Mouse (Mus musculus): ENCODE measurements around the gene Atp6v0c. TPM values are rescaled to one million over a fixed set of nuclear protein-coding genes. Genes with fewer than 3 reads are reported as not detected.

The Atp6v0c gene
- polyA plus RNA-seq, 1 experiment from 2014 or later: 528 TPM

DNA sequence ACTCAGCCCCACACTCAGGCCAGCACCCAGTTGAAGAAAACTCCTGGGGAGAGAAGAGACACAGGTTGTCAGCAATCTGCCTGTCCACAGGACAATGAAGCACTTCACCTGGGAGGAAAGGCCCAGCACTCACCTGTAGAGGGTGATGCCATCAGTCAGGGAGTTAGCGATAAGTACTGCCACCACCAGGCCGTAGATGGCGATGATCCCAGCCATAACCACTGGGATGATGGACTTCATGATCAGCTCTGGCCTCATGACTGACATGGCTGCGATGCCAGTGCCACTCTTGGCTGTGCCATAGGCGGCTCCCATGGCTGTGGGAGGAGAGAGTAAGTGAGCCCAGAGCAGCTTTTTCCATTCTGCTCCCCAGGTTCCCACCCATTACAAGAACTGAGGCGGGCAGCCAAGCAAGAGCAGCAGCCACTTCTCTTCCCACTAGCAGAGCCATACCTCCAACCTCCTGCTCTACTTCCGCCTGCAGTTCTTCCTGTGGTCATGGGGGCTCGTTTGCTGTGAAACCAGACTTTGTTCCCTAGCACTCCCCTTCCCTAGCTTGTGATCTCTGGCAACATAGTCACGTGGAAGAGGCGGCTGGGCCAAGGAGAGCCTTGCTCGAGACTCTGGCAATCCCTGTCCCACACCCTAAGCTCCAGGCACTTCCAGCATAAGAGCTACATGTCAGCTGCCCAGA, 4.8 kb downstream of the Atp6v0c start:
- H3K4me1 ChIP-seq (ENCODE audit: control insufficient read depth, insufficient read depth, low read length): peaks cover 15% of the 10 kb centered on the region
- H3K4me2 ChIP-seq (replicated peaks; ENCODE audit: low read depth, low read length): no peak overlapping the region
- H3K36me3 ChIP-seq (ENCODE audit: control insufficient read depth, insufficient read depth, low read length): peaks cover 25% of the 10 kb centered on the region
- H3K9ac ChIP-seq (ENCODE audit: low read depth, low read length): no peak overlapping the region
- no peaks in the 10 kb centered on the region for H3K27me3 ChIP-seq (ENCODE audit: control insufficient read depth, insufficient read depth, low read length)
- H3K9me3 ChIP-seq (ENCODE audit: control insufficient read depth, low read length): no peaks in the 10 kb centered on the region
- H3K4me3 ChIP-seq (ENCODE audit: low read length): no peak overlapping the region
- no peak for ATAC-seq (ENCODE audit: low FRiP score, low TSS enrichment)
- WGBS: 85% methylated on average over 11 of the region's 11 CpGs
- H3K27ac ChIP-seq (ENCODE audit: low read depth, low read length): no peak overlapping the region

- peak within 1 kb of the TSS; percentile 79 for H3K4me2 ChIP-seq (replicated peaks; ENCODE audit: low read depth, low read length)
- H3K27me3 ChIP-seq (ENCODE audit: control insufficient read depth, insufficient read depth, low read length): no peaks in the 10 kb centered on the region
- WGBS: under 1% methylated on average over 47 of the region's 47 CpGs
- peak within 1 kb of the TSS; percentile 84 for H3K4me3 ChIP-seq (ENCODE audit: low read length)
- peaks cover 15% of the 10 kb centered on the region for H3K4me1 ChIP-seq (ENCODE audit: control insufficient read depth, insufficient read depth, low read length)
- H3K36me3 ChIP-seq (ENCODE audit: control insufficient read depth, insufficient read depth, low read length): peaks cover 25% of the 10 kb centered on the region
- ATAC-seq (ENCODE audit: low FRiP score, low TSS enrichment): peak; percentile 91
- no peaks in the 10 kb centered on the region for H3K9me3 ChIP-seq (ENCODE audit: control insufficient read depth, low read length)
- H3K9ac ChIP-seq (ENCODE audit: low read depth, low read length): peak within 1 kb of the TSS; percentile 74
- peak within 1 kb of the TSS; percentile 74 for H3K27ac ChIP-seq (ENCODE audit: low read depth, low read length)
Observed at GRCm38 (mm10) chr17:24163176-24163962, 6.1 kb downstream of the Atp6v0c start, which contains the start of gene Amdhd2. Amdhd2 (minus strand) TSS chr17:24163766.

DNA sequence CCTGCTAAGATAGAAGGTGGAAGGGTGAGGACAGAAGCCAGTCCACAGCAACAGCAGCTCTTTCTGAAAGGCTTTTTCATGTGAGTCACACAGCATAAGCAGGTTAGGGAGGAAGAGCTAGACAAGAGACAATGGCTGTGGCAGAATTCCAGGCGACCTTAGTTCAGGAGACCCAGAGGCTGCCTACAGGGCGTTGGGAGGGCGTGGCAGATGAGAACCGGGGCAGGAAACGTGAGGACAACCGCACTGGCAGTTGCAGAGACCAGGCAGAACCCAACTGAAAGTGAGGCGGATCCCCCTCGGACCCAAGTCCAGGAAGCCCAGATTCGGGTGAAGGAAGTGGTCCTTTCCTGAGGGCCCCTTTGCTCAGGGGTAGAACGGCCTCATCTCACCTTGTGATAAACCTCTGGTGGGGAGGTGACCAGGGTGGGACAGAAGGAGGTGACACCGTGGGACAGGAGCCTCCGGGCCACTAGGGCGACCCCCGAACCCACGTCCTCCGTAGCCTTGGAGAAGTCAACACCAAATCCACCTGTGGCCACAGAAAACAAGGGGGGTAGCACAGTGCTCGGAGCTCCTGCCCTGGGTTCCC, 6.8 kb downstream of the Atp6v0c start:
- Histone ChIP-seq H3K36me3 (ENCODE audit: control insufficient read depth, insufficient read depth, low read length) (peaks cover 23% of the 10 kb centered on the region), H3K27ac (ENCODE audit: low read depth, low read length) (no peak overlapping the region; the same call in 1 of the 2 replicates), H3K4me1 (ENCODE audit: control insufficient read depth, insufficient read depth, low read length) (peaks cover 9% of the 10 kb centered on the region), H3K27me3 (ENCODE audit: control insufficient read depth, insufficient read depth, low read length) (no peaks in the 10 kb centered on the region), H3K9ac (ENCODE audit: low read depth, low read length) (peak overlapping the region; percentile 74), H3K4me3 (ENCODE audit: low read length) (peak overlapping the region; percentile 84), H3K9me3 (ENCODE audit: control insufficient read depth, low read length) (no peaks in the 10 kb centered on the region), H3K4me2 (replicated peaks; ENCODE audit: low read depth, low read length) (peak overlapping the region; percentile 79)
- ATAC-seq (ENCODE audit: low FRiP score, low TSS enrichment): no peak
- WGBS: 17% methylated on average over 17 of the region's 17 CpGs

GRCm38 (mm10) chr17:24161466-24161865, 8.0 kb downstream of the Atp6v0c start:
- Histone ChIP-seq H3K4me1 (ENCODE audit: control insufficient read depth, insufficient read depth, low read length) (peaks cover 5% of the 10 kb centered on the region), H3K27ac (ENCODE audit: low read depth, low read length) (no peak overlapping the region), H3K36me3 (ENCODE audit: control insufficient read depth, insufficient read depth, low read length) (peaks cover 16% of the 10 kb centered on the region; the same call in 1 of the 2 replicates), H3K9ac (ENCODE audit: low read depth, low read length) (no peak overlapping the region), H3K9me3 (ENCODE audit: control insufficient read depth, low read length) (no peaks in the 10 kb centered on the region), H3K4me3 (ENCODE audit: low read length) (no peak overlapping the region), H3K27me3 (ENCODE audit: control insufficient read depth, insufficient read depth, low read length) (no peaks in the 10 kb centered on the region), H3K4me2 (replicated peaks; ENCODE audit: low read depth, low read length) (no peak overlapping the region)
- ATAC-seq (ENCODE audit: low FRiP score, low TSS enrichment): no peak
- WGBS: 77% methylated on average over 5 of the region's 5 CpGs

GRCm38 (mm10) chr17:24157526-24157925, 12.0 kb downstream of the Atp6v0c start:
- Histone ChIP-seq H3K9ac (ENCODE audit: low read depth, low read length) (no peak overlapping the region), H3K4me2 (replicated peaks; ENCODE audit: low read depth, low read length) (no peak overlapping the region), H3K27me3 (ENCODE audit: control insufficient read depth, insufficient read depth, low read length) (no peaks in the 10 kb centered on the region), H3K9me3 (ENCODE audit: control insufficient read depth, low read length) (no peaks in the 10 kb centered on the region), H3K36me3 (ENCODE audit: control insufficient read depth, insufficient read depth, low read length) (peaks cover 10% of the 10 kb centered on the region; the same call in 1 of the 2 replicates), H3K27ac (ENCODE audit: low read depth, low read length) (no peak overlapping the region), H3K4me3 (ENCODE audit: low read length) (no peak overlapping the region), H3K4me1 (ENCODE audit: control insufficient read depth, insufficient read depth, low read length) (peaks cover 1% of the 10 kb centered on the region)
- WGBS: 98% methylated on average over 4 of the region's 4 CpGs
- ATAC-seq (ENCODE audit: low FRiP score, low TSS enrichment): no peak

- Histone ChIP-seq H3K36me3 (ENCODE audit: control insufficient read depth, insufficient read depth, low read length) (peaks cover 10% of the 10 kb centered on the region; the same call in 1 of the 2 replicates), H3K9me3 (ENCODE audit: control insufficient read depth, low read length) (no peaks in the 10 kb centered on the region), H3K27me3 (ENCODE audit: control insufficient read depth, insufficient read depth, low read length) (no peaks in the 10 kb centered on the region), H3K9ac (ENCODE audit: low read depth, low read length) (no peak overlapping the region), H3K27ac (ENCODE audit: low read depth, low read length) (no peak overlapping the region), H3K4me1 (ENCODE audit: control insufficient read depth, insufficient read depth, low read length) (peaks cover 3% of the 10 kb centered on the region; the same call in 1 of the 2 replicates), H3K4me2 (replicated peaks; ENCODE audit: low read depth, low read length) (no peak overlapping the region), H3K4me3 (ENCODE audit: low read length) (no peak overlapping the region)
- ATAC-seq (ENCODE audit: low FRiP score, low TSS enrichment): no peak
- WGBS: 87% methylated on average over 6 of the region's 6 CpGs
Observed at GRCm38 (mm10) chr17:24157121-24157520, 12.4 kb downstream of the Atp6v0c start.

- peaks cover 8% of the 10 kb centered on the region; the same call in 1 of the 2 replicates for H3K4me1 ChIP-seq (ENCODE audit: control insufficient read depth, insufficient read depth, low read length)
- peaks cover 10% of the 10 kb centered on the region; the same call in 1 of the 2 replicates for H3K36me3 ChIP-seq (ENCODE audit: control insufficient read depth, insufficient read depth, low read length)
- H3K27me3 ChIP-seq (ENCODE audit: control insufficient read depth, insufficient read depth, low read length): no peaks in the 10 kb centered on the region
- H3K27ac ChIP-seq (ENCODE audit: low read depth, low read length): no peak overlapping the region
- no peak for ATAC-seq (ENCODE audit: low FRiP score, low TSS enrichment)
- H3K9ac ChIP-seq (ENCODE audit: low read depth, low read length): no peak overlapping the region
- no peak overlapping the region for H3K4me3 ChIP-seq (ENCODE audit: low read length)
- no peaks in the 10 kb centered on the region for H3K9me3 ChIP-seq (ENCODE audit: control insufficient read depth, low read length)
- WGBS: 84% methylated on average over 3 of the region's 3 CpGs
- H3K4me2 ChIP-seq (replicated peaks; ENCODE audit: low read depth, low read length): no peak overlapping the region
Observed at GRCm38 (mm10) chr17:24156394-24156793, 13.1 kb downstream of the Atp6v0c start.

DNA sequence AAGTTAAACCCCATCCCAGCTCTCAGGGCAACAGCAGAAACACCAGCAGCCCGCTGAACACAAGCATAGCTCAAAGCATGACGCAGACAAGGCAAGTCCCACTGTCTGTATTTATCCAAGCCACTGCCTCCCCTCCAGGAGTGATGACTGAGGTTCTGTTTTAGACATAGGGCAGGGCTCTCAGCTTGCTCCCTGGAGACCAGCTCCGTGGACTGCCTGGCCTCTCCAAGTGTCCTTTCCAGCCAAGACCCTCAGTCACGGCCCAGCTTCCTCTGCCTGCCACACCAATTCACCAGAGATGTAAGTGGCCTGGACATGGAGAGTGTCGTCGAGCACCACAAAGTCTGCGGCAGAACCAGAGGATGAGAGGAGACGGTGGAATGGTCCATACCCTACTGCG, 13.8 kb downstream of the Atp6v0c start:
- Histone ChIP-seq H3K4me2 (replicated peaks; ENCODE audit: low read depth, low read length) (no peak overlapping the region), H3K4me1 (ENCODE audit: control insufficient read depth, insufficient read depth, low read length) (peaks cover 8% of the 10 kb centered on the region; the same call in 1 of the 2 replicates), H3K27ac (ENCODE audit: low read depth, low read length) (no peak overlapping the region), H3K9me3 (ENCODE audit: control insufficient read depth, low read length) (no peaks in the 10 kb centered on the region), H3K36me3 (ENCODE audit: control insufficient read depth, insufficient read depth, low read length) (peaks cover 10% of the 10 kb centered on the region; the same call in 1 of the 2 replicates), H3K27me3 (ENCODE audit: control insufficient read depth, insufficient read depth, low read length) (no peaks in the 10 kb centered on the region), H3K4me3 (ENCODE audit: low read length) (no peak overlapping the region), H3K9ac (ENCODE audit: low read depth, low read length) (no peak overlapping the region)
- no peak for ATAC-seq (ENCODE audit: low FRiP score, low TSS enrichment)
- 94% methylated on average over 9 of the region's 9 CpGs for WGBS
